Mouse (Mus musculus): ENCODE measurements around the gene Casp7. TPM values are rescaled to one million over a fixed set of nuclear protein-coding genes. Genes with fewer than 3 reads are reported as not detected.
"Not testable (repeated sequence)": the region's sequence is repeated elsewhere in the genome, so short reads cannot be mapped to it uniquely, and the experiment has no call there.

Casp7 gene
- total RNA-seq, 2 experiments from 2014 or later: 7.1 to 8.9 TPM

DNA sequence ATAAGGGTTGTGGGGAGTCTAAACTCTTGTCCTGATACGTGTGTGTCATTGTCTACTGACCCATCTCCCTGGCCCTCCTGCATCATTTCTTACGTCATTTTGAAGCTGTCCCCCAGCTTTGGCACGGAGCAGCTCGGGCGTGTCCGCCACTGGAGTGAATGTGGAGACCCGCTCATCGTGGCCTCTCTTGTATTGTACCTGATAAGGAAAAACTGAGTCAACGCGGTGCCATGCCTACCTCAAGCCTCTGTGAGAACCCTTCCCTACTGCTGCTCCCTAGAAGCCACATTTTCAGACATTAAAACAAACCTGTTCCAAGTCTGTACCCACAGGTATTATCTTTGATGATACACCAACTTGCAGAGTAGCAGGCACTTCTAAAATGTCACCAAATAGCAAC is 15.5 kb upstream of the Casp7 start:
- no peak for DNase-seq (ENCODE audit: low spot score in 2 of 2)

DNA sequence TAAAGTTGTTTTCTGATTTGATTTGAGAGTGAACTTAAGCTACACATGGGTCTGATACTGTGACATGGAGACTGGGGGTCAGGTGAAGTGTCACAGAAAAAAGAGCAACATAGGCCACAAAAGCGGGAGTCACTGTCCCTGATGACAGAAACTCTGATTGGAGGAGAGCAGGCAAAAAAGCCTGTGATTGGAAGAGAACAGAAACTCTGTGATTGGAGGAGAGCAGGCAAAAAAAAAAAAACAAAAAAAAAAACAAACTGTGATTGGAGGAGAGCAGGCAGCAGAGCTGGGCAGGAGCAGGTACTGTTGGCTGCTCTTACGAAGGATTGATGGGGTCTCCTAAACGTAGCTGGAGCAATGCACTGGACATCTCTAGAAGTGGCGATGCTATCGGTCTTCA is 11.4 kb upstream of the Casp7 start:
- DNase-seq (ENCODE audit: low spot score in 2 of 2): no peak

DNA sequence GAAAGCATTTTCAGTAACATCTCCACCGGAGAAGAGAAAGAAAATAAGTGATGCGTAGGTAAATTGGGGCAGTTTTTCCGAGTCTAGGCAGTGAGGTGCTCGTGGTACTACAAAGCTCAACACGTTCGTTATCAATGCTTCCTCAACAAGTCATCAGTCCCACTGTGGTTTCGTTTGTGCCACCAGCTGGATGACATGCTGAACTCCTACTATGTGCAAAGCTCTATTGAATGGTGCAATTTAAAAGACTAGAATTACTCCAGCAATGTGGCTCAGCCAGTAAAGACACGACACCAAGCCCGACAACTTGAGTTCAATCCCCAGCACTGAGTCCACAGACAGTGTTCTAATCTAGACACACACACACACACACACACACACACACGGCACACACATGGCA is 10.8 kb upstream of the Casp7 start:
- no peak for DNase-seq (ENCODE audit: low spot score in 2 of 2)

DNA sequence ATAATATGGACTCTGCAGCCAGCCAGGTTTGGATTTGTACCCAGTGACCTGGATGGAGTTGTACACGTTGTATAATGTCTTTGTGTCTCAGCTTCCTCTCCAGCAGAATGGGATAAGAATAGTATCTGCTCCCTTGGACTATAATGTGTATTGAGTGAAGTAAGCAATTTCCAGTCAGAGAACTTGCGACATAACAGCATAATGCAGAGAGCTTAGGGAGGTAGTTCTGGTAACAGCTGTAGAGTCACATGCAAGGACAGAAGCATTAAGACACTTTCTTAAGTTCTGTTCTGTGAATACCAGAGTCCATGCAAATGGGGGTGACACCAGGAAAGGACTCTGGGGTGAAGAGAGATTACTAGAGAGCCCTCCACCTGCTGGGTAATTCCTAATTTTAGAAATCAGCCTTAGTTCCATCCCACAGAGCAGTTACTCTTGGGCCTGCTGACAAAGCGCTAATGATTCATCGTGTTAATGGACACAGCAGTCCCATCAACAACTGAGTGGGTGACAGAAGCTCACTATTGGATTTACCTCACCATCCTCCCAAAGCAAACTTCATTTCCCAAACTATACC is 9.1 kb upstream of the Casp7 start:
- DNase-seq (ENCODE audit: low spot score in 2 of 2): no peak

DNA sequence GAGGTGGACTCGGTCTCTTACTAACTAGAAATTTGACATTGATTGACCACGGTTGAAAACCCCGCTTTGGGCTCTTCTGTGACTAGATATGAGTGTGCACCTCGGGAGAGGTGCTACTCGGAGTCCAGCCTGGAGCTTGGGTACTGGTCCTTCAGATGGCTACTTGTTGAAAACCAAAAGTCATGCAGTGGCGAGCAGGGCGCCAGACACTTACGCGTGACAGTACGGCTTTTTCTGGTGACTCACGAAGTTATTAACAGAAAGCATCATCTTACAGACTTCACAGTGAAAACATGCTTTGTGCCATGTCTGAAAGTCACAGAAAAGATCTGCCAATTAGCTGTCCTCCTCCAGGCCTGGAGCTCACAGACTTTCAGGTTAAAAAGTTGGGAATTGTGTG is 7.8 kb upstream of the Casp7 start:
- no peak for DNase-seq (ENCODE audit: low spot score in 2 of 2)

DNA sequence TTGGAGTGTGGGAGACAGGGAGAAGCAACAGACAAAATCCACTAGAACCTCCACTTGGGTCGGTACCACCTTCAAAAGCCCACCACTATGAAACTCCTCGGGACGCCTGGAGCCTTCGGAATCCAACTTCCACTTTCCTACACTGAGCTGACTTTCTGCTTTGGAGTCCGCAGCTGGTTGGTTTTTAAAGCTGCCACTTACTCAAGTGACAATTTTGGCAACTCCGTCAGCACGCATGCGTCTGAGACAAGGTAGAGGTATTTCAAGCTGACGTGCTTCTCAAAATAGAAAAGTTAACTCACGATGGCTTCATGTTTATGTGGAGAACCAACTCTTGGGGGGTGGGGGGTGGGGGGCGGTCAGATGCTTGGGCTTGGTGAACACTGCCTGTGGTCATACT is 7.0 kb upstream of the Casp7 start, which contains the start of gene Nrap:
Gene Nrap (minus strand): TSS at position 159 of the 400 bp plus-strand sequence.
- DNase-seq (ENCODE audit: low spot score in 2 of 2): no peak

DNA sequence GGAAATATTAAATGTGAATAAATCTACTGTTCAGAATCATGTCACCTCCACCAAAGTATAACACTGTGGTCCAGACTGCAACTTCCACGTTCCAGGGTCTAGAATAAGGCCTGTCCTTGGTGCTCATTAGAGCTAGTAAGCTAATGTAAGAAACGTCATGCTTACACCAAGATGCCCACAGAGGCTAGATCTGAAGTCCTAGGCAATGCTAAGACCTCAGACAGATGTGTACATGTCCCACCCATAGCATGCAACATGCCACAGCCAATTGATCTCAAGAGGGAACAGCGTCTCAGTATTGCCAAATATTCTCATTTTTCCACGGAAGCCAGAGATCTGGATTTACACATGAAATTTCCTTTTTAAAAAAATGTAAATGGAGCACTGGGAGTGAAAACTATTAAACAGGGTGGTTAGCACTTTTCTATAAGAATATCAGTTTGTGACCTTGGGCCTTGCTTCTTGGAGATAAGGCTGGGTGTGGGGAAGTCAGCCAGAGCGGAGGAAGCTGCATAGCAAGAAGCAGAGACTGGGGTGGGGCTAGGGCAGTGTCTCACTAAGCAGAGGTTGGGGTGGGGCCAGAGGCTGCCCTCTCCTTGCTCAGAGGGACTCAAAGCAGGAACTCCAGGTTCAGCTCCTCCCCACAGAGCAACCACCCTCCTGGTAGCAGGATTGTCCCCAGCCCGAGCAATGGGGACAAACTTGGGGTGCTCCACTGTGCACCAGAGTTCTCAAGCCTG is 5.5 kb upstream of the Casp7 start:
- DNase-seq (ENCODE audit: low spot score in 2 of 2): no peak

DNA sequence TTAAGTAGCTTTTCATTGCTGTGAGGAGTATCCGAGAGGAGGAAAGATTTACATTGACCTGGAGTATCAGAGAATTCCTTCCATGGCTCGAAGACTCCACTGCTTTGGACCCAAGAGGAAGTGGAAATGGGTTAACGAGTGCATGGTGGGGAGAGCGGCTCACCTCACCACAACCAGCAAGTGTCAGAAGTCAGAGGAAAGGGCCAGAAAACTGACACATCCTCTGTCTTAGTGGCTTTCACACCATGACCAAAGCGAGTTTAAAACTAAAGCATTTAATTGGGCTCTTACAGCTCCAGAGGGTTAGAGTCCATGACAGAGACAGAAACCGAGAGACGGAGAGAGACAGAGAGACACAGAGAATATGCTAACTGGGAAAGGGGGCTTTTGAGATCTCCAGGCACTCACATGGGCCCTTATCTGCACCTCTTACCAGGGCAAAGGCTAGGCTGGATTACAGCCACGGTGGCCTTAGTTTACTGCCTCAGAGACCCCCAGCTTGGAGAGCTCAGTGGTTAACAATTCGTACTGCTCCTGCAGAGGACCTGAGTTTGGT is 3.5 kb upstream of the Casp7 start:
- DNase-seq (ENCODE audit: low spot score in 2 of 2): no peak

DNA sequence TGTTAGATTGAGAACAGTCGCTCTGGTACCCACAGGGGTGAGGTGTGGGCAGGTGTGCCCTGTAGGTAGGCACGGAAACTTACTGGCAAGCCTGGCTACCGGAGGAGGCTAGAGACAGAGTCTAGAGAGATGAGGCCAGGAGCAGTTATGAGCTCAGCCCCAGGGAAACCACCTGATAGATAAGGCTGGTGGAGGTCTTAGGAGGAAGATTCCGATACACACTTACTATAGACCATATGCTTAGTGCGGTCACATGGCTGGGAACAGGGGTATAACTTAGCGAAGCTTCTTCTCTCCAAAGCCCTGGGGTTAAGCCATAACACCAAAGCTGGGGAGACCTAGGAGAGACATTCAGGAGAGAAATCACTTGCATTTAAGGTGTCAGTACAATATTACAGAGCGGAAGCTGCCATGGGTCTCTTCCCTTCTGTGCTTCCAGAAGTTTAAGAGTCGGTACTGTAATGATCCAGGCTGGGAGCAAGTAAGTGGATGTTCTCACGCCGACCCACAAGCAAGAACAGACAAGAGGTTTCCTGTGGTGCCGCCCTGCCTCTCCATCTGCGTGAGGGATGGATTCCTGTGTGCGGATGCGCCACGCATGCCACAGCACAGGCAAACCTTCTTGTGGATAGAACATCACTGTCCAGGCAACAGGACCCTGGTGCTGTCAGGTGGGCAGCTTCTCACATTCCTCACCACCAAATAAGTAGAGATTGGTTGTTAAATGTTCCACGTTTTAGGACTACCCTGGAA is 1.6 kb upstream of the Casp7 start:
- DNase-seq (ENCODE audit: low spot score in 2 of 2): no peak

DNA sequence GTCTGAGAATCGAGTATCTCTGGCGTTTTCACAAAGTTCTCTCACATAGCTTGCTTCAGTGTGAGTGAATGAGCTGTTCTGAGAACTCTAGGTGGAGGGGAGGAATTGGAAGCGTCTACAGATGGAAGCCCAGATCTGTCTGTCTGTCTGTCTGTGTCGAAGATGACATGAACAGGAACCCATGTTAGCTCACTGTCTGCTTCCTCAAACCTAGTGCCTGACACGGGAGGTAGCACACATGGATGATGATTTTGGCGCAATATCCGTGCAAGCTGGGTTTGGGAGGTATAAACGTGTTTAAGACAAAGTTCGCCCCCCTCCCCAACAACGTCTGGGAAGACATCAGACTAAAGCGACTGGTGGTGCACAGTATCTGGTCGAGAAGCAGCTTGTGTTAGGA is 702 bp upstream of the Casp7 start:
- DNase-seq (ENCODE audit: low spot score in 2 of 2): no peak

DNA sequence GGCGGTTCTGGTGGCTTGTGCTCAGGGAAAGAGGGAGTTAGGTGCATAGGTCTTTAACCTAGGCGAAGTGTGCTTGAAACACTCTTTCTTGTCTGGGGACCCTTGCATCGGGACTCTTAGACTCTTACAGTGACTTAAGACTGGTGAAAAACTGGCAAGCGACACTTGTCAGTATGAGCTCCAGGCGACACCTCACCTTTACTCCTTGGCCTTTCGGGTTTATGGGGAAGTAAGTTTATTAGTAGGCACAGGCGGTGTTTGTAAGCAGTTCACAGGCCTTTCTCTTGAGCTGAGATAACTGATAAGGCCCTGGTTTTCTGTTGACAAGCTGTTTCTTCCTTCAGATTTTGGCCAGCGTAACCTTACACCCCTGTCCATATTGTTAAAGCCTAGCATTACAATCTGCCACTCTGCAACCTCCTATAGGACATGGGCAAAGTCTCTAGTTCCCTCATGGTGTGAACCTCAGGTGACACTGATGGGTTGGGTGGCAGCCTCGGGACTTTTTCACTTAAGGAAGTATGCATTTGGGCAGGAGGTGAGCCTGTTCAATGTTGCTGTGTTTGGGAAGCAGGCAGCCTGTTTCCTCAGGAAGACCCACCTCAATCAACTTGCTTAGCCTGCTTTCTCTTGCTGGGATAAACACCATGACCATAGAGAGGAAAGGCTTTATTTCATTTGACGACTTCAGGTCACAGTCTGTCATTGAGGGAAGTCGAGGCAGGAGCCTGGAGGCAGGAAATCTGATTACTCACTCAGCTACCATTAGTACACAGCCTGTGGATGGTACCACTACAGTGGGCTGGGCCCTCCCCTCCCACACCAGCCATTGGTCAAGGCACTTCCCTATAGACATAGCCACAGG is 966 bp downstream of the Casp7 start:
- DNase-seq (ENCODE audit: low spot score in 2 of 2): no peak

DNA sequence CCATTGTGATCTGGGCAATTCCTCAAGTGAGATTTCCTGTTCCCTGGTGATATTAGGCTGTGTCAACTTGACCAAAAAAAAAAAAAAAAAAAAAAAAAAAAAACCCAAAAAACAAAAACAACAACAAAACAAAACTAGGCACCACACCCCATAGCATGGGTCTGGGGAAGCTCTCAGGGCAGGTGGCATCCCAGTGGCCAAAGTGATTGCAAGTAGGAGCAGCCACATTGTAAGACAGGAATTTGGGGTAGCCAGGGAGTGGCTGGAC is 1.5 kb downstream of the Casp7 start:
- no peak for DNase-seq (ENCODE audit: low spot score in 2 of 2)

DNA sequence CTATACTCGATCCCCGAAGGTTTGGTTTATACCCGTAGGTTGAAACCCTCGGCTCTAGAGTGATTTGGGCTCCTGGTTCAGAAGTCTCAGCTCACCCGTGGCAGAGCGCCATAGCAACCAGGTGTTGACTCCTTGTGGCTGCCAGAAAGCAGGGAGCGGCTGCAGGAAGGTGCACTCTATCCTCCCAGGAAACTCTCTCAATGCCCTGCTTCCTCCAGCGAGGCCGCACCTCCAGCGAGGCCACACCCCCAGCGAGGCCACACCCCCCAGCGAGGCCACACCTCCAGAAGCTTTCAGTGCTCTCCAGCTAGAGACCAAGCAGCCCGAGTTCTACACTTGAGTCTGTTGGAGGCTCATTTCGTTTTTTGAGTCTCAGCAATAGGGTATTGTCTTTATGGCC is 3.3 kb downstream of the Casp7 start:
- DNase-seq (ENCODE audit: low spot score in 2 of 2): peak; percentile 39 to 45

DNA sequence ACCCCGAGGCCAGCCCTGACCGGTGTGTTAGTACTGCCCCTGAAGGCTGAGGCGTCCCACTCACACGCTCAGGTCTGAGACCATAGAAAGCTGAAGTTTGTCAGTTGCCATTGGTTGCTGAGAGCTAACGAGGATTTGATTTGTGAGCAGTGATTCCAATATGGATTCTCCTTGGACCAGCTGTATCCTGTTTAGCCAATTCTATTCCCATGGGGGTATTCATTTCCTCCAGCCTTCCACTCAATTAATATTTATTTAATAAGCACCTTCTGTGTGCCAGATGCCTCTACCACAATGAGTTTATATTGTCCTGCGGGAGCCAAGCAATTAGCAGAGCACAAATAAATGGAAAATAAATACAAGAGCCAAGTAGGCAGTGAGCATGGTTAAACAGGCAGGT is 4.9 kb downstream of the Casp7 start:
- DNase-seq (ENCODE audit: low spot score in 2 of 2): no peak

DNA sequence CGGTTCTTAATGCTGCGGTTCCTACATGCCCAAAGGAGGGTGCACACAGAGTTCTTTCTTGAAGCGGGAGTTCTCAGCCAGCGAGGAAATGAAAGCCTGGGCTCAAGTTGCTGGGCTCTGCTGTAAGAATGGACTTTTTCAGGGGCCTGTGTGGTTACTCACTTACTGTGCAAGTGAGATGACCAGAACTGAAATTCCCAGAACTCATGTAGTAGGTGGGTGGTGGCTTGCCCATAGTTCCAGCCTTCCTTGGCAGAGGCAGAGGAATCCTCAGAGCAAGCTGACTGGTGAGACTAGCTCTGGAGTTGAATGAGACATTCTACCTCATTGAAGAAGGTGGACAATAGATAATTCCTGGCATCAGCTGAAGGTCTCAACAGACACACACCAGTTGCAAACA is 8.9 kb downstream of the Casp7 start:
- no peak for DNase-seq (ENCODE audit: low spot score in 2 of 2)

DNA sequence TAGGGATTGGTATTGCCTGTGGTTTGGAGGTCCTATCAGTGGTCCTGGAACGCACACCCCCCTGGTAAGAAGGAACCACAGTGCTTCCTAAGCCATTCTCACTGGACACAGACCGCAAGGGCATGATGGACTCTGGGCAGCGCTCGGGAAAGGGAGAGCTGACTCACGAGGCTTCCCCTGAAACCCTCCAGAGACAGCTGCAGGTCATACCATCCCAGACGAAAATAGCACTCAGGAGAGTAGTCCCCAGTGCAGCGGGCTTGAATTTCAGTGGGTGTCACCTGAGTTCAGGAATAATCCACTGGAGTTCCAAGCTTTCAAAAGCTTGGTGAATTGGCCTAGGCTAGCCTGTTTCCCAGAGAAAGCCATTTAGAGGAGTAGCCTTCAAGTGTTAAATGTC is 9.7 kb downstream of the Casp7 start:
- no peak for DNase-seq (ENCODE audit: low spot score in 2 of 2)

DNA sequence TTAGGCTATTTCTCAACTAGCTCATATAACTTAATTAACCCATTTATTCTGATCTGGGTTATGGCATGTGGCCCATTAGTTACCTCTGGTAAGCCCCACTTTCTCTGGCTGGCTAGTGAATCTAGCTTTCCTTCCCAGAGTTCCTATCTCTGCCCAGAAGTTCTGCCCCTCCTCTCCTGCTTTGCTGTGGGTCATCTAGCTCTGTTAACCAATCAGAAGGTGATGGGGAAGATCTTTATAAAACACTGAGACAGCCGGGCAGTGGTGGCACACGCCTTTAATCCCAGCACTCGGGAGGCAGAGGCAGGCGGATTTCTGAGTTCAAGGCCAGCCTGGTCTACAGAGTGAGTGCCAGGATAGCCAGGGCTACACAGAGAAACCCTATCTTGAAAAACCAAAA is 13.0 kb downstream of the Casp7 start:
- DNase-seq (ENCODE audit: low spot score in 2 of 2): not testable (repeated sequence)

DNA sequence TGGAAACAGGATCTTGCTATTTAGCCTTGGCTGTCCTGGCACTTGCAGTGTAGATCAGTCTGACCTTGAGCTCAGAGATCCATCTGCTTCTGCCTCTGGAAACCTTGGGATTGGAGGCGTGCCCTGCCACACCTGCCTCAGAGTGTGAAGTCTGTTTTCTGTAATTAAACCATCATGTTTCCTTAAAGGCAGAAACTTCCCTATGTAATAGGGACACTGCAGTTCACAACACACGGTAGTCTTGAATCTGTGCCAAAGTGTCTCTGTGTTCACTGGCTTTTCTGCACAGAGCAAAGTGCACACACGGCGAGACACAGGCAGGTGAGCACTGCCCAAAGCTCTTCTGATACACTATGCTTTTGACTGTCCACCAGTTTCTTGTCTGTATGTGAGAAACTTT is 21.5 kb downstream of the Casp7 start:
- DNase-seq (ENCODE audit: low spot score in 2 of 2): no peak

DNA sequence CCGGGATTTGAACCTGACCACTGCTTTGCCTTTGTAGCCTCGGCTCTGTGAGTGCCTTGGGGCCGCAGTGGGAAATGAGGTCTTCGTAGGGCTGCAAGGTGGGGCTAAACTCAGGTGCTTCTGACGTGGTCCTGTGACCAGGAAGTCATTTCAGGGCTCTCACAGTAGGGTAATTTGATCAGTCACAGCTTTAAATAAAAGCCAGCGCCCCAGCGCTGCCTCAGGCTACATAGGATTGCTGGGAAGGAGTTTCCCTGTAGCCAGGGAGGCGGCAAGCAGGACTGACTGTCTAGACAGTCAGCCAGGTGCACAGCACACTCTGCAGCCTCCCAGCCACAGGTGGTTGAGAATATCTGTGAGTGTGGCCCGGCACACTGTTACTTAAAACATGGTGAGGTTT is 22.5 kb downstream of the Casp7 start:
- DNase-seq (ENCODE audit: low spot score in 2 of 2): no peak

DNA sequence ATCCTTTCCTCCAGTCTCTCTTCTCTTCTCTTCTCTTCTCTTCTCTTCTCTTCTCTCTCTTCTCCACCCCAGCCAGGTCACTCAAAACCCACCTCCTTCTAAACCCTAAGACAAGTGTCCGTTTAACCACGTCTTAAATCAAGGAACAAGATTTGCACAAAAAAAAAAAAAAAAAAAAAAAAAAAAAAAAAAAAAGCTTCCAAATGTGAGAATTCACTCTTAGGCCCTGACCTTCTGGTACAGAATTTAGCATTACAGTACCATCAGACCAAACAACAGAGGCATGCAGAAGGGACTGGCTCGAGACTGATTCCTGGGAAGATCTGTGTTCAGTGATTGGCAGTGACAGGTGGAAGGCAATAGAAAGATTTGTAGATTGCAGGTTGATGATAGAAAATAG is 23.4 kb downstream of the Casp7 start:
- DNase-seq (ENCODE audit: low spot score in 2 of 2): no peak

DNA sequence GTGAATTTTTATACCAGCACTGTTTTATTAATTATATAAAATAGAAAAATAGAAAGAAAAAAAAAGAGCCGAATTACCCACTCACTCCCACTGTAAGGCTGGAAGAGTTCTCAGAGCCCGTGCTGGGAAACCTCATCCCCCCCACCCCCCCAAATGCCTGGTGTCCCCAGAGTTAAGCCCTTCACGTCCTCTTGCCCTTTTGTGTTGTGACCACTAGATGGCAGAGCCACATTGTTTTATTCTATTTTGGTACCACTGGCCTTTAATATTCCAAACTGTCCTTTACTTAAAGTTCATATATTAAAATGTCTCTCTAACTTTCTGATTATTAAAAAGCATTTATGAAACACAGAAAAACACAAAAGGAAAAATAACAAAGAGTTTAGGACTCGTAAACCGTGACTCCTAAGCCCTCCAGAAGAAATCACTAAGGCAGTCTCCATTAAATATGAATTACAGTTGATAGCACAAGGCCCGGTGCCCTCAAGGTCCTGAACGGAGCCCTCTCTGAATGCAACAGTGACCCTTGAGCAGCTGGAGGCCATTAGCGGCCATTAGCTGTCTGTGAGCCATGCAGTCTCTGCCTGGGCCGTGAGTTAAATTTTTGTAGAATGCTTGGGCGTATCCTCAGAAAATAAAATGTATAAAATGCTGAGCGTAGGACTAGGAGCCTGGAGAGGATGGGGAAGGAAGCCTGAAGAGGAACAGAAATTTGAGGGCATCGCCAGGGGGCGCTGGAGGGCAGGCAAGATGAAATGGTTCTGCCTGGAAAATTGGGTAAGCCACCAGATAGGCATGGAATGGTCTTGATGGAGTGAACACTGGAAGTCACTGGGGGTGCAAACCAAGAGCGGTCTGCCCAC is 25.8 kb downstream of the Casp7 start:
- DNase-seq (ENCODE audit: low spot score in 2 of 2): peak; percentile 95 to 96

All from layer of hippocampus, postnatal 10 days (tissue).